Mouse (Mus musculus) kidney, embryonic 15.5 days (tissue): ENCODE measurements around the gene Dnajc6. TPM values are rescaled to one million over a fixed set of nuclear protein-coding genes. Genes with fewer than 3 reads are reported as not detected.
A peak's percentile ranks its signal among the peaks of the same experiment; 100 is the strongest.

Experiments
- ATAC-seq: fragments of 200-750 bp; cut with Nextera tagmentation; replicated peaks from 2 replicates; pipeline ENCODE4 v1.8.0; 2017; ENCODE audit warnings: moderate TSS enrichment; ENCODE audit not compliant: low FRiP score
- H3K27ac ChIP-seq: fragments of 300-500 bp; sonication (generic); 2 replicates; pipeline ENCODE4 v1.5.1; 2015; ENCODE audit warnings: mild to moderate bottlenecking, inconsistent platforms
- H3K27me3 ChIP-seq: fragments of 300-500 bp; sonication (generic); 2 replicates; pipeline ENCODE4 v1.6.1; 2015; ENCODE audit warnings: inconsistent platforms
- H3K36me3 ChIP-seq: fragments of 300-500 bp; sonication (generic); 2 replicates; pipeline ENCODE4 v1.6.1; 2015; ENCODE audit warnings: inconsistent platforms
- H3K4me1 ChIP-seq: fragments of 300-500 bp; sonication (generic); 2 replicates; pipeline ENCODE4 v1.6.1; 2015; ENCODE audit warnings: inconsistent platforms
- H3K4me2 ChIP-seq: fragments of 300-500 bp; sonication (generic); 2 replicates; pipeline ENCODE4 v1.6.1; 2015; ENCODE audit warnings: moderate library complexity, mild to moderate bottlenecking, inconsistent platforms
- H3K4me3 ChIP-seq: fragments of 300-500 bp; sonication (generic); replicated peaks from 2 replicates; pipeline ENCODE4 v1.5.1; 2015; ENCODE audit warnings: mild to moderate bottlenecking, inconsistent platforms
- H3K9ac ChIP-seq: fragments of 300-500 bp; sonication (generic); 2 replicates; pipeline ENCODE4 v1.6.1; 2015; ENCODE audit warnings: mild to moderate bottlenecking, inconsistent platforms
- H3K9me3 ChIP-seq: fragments of 300-500 bp; sonication (generic); replicated peaks from 2 replicates; pipeline ENCODE4 v1.6.1; 2016; ENCODE audit warnings: inconsistent platforms
- WGBS: fragments of 180-500 bp; shearing (Covaris S2); methylation state at CpG from one replicate; pipeline ENCODE4 v1.1.7; 2015; ENCODE audit warnings: mixed read lengths; 5-methylcytosine and 5-hydroxymethylcytosine counted together
- polyA plus RNA-seq: library from polyadenylated mRNA; unstranded; fragments of >200 nt; fragmentation: Nextera tagmentation; extraction: Ambion mirVana; gene quantifications from 2 replicates; pipeline ENCODE4 v1.2.1, GENCODE M21; 2015

Dnajc6 gene
- polyA plus RNA-seq: 1.0 and 1.2 TPM in 2 replicates

GRCm38 (mm10) chr4:101496534-101497237, at the start of gene Dnajc6:
Dnajc6 (plus strand) TSS chr4:101496648.
- peak; percentile 55 for ATAC-seq
- Histone ChIP-seq H3K27ac (no peak within 1 kb of the TSS), H3K4me2 (peak within 1 kb of the TSS; percentile 84), H3K9me3 (no peaks in the 10 kb centered on the region), H3K9ac (peak within 1 kb of the TSS; percentile 25; the same call in 1 of the 2 replicates), H3K27me3 (peaks cover 53% of the 10 kb centered on the region), H3K36me3 (no peaks in the 10 kb centered on the region), H3K4me3 (peak within 1 kb of the TSS; percentile 49), H3K4me1 (peaks cover 18% of the 10 kb centered on the region)
- under 1% methylated on average over 56 of the region's 57 CpGs for WGBS

- no peaks in the 10 kb centered on the region for H3K27me3 ChIP-seq
- ATAC-seq: no peak
- WGBS: 82% methylated on average over 8 of the region's 8 CpGs
Observed at GRCm38 (mm10) chr4:101448701-101449100, 47.7 kb upstream of the Dnajc6 start.

GRCm38 (mm10) chr4:101449344-101449743, 47.1 kb upstream of the Dnajc6 start:
- Histone ChIP-seq H3K27ac (no peak overlapping the region), H3K36me3 (no peaks in the 10 kb centered on the region; the same call in 1 of the 2 replicates), H3K4me2 (no peak overlapping the region), H3K9ac (no peak overlapping the region), H3K27me3 (no peaks in the 10 kb centered on the region), H3K9me3 (no peaks in the 10 kb centered on the region), H3K4me1 (no peaks in the 10 kb centered on the region), H3K4me3 (no peak overlapping the region)
- no peak for ATAC-seq
- WGBS: 81% methylated on average over 7 of the region's 7 CpGs

More at GRCm38 (mm10) chr4:101448701-101449100, 47.7 kb upstream of the Dnajc6 start:
- Histone ChIP-seq H3K9ac (no peak overlapping the region), H3K4me3 (no peak overlapping the region), H3K4me1 (no peaks in the 10 kb centered on the region), H3K36me3 (no peaks in the 10 kb centered on the region; the same call in 1 of the 2 replicates), H3K9me3 (no peaks in the 10 kb centered on the region), H3K4me2 (no peak overlapping the region), H3K27ac (no peak overlapping the region)

DNA sequence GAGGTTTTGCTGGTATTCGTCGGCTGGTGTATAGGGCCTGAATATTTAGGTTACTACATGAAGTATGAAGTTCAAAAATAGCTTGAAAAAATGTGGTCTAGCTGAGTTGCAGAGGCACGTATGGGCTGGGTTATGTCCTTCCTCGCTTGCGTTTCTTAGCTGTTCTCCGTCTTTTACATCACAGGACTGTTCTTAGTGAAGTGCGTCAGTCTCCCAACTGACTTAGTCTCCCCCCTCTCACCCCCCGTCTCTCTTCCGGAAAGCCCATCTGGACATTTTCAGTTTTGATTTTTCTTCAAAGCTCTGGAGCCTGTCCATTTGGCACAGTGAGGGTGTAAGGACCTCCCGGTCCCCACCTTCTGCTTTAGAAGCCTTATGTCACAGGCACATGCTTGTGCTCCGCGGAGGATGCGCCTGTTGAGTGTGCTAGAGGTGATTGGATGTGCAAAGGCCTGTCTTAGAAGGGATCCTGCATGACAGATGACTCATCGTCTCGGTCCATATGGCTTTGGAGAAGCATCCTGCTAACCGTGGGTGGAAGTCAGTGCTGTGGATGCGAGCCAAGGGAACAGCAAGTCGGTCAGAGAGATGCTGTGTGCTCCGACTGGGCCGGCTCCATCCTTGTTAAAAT, 46.2 kb upstream of the Dnajc6 start:
- no peak overlapping the region for H3K4me2 ChIP-seq
- 81% methylated on average over 20 of the region's 20 CpGs for WGBS
- H3K4me3 ChIP-seq: no peak overlapping the region
- no peaks in the 10 kb centered on the region for H3K4me1 ChIP-seq
- no peaks in the 10 kb centered on the region; the same call in 1 of the 2 replicates for H3K36me3 ChIP-seq
- no peak overlapping the region for H3K9ac ChIP-seq
- no peak overlapping the region for H3K27ac ChIP-seq
- H3K27me3 ChIP-seq: no peaks in the 10 kb centered on the region
- H3K9me3 ChIP-seq: no peaks in the 10 kb centered on the region
- no peak for ATAC-seq

- Histone ChIP-seq H3K4me3 (no peak overlapping the region), H3K27ac (no peak overlapping the region), H3K4me1 (no peaks in the 10 kb centered on the region), H3K36me3 (no peaks in the 10 kb centered on the region; the same call in 1 of the 2 replicates), H3K9ac (no peak overlapping the region), H3K27me3 (no peaks in the 10 kb centered on the region), H3K4me2 (no peak overlapping the region), H3K9me3 (no peaks in the 10 kb centered on the region)
- 92% methylated on average over 4 of the region's 4 CpGs for WGBS
- no peak for ATAC-seq
Observed at GRCm38 (mm10) chr4:101451089-101451488, 45.4 kb upstream of the Dnajc6 start.

- WGBS: 91% methylated on average over 9 of the region's 9 CpGs
- no peak overlapping the region for H3K27ac ChIP-seq
- no peak for ATAC-seq
- H3K9me3 ChIP-seq: no peaks in the 10 kb centered on the region
- H3K36me3 ChIP-seq: no peaks in the 10 kb centered on the region
- H3K4me3 ChIP-seq: no peak overlapping the region
- no peak overlapping the region for H3K9ac ChIP-seq
- H3K27me3 ChIP-seq: no peaks in the 10 kb centered on the region
- H3K4me1 ChIP-seq: no peaks in the 10 kb centered on the region
- H3K4me2 ChIP-seq: no peak overlapping the region
Observed at GRCm38 (mm10) chr4:101452829-101453228, 43.6 kb upstream of the Dnajc6 start.

- Histone ChIP-seq H3K27ac (no peak overlapping the region), H3K27me3 (no peaks in the 10 kb centered on the region), H3K4me2 (no peak overlapping the region), H3K4me1 (no peaks in the 10 kb centered on the region), H3K36me3 (no peaks in the 10 kb centered on the region), H3K9me3 (no peaks in the 10 kb centered on the region), H3K4me3 (no peak overlapping the region), H3K9ac (no peak overlapping the region)
- 88% methylated on average over 8 of the region's 8 CpGs for WGBS
- ATAC-seq: no peak
Observed at GRCm38 (mm10) chr4:101457176-101457575, 39.3 kb upstream of the Dnajc6 start.

GRCm38 (mm10) chr4:101458341-101458740, 38.1 kb upstream of the Dnajc6 start:
- 0 out of 2 replicates have a peak, but pooled peaks have one; percentile 22 for ATAC-seq
- no peaks in the 10 kb centered on the region for H3K4me1 ChIP-seq
- WGBS: 47% methylated on average over 2 of the region's 2 CpGs
- H3K36me3 ChIP-seq: no peaks in the 10 kb centered on the region
- H3K9ac ChIP-seq: no peak overlapping the region
- no peak overlapping the region for H3K27ac ChIP-seq
- no peaks in the 10 kb centered on the region for H3K9me3 ChIP-seq
- H3K4me2 ChIP-seq: no peak overlapping the region
- no peak overlapping the region for H3K4me3 ChIP-seq
- H3K27me3 ChIP-seq: no peaks in the 10 kb centered on the region

- Histone ChIP-seq H3K9me3 (no peaks in the 10 kb centered on the region), H3K27me3 (no peaks in the 10 kb centered on the region), H3K27ac (no peak overlapping the region), H3K4me2 (no peak overlapping the region), H3K4me1 (no peaks in the 10 kb centered on the region), H3K36me3 (0 out of 2 replicates have a peak, but pooled peaks cover under 1% of the 10 kb centered on the region), H3K9ac (no peak overlapping the region), H3K4me3 (no peak overlapping the region)
- WGBS: 76% methylated on average over 4 of the region's 4 CpGs
- ATAC-seq: no peak
Observed at GRCm38 (mm10) chr4:101459358-101459757, 37.1 kb upstream of the Dnajc6 start.

GRCm38 (mm10) chr4:101460114-101460513, 36.3 kb upstream of the Dnajc6 start:
- H3K9me3 ChIP-seq: no peaks in the 10 kb centered on the region
- H3K36me3 ChIP-seq: 0 out of 2 replicates have a peak, but pooled peaks cover 3% of the 10 kb centered on the region
- no peaks in the 10 kb centered on the region for H3K27me3 ChIP-seq
- no peak overlapping the region for H3K9ac ChIP-seq
- H3K4me1 ChIP-seq: no peaks in the 10 kb centered on the region
- 89% methylated on average over 1 of the region's 1 CpGs for WGBS
- no peak overlapping the region for H3K4me2 ChIP-seq
- H3K4me3 ChIP-seq: no peak overlapping the region
- no peak overlapping the region for H3K27ac ChIP-seq
- no peak for ATAC-seq

DNA sequence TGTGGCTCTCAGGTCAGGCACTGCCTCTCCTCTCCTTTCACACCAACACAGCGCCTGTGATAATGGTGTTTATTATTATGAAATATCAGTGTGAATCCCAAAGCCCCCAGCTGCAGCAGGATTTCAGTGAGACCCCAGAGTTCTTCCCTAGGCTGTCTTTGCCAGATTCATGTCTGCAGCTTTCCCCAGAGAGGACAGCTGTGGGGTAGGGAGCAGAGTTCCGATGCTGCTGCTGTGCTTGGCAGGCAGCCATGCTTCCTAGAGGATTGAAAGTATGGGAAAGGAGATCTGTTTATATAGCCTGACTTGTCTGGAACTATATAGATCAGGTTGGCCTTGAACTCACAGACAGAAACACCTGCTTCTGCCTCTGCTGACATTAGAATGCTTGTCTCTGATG, 34.4 kb upstream of the Dnajc6 start:
- Histone ChIP-seq H3K4me1 (no peaks in the 10 kb centered on the region), H3K4me2 (no peak overlapping the region), H3K27me3 (no peaks in the 10 kb centered on the region), H3K4me3 (no peak overlapping the region), H3K36me3 (0 out of 2 replicates have a peak, but pooled peaks cover 6% of the 10 kb centered on the region), H3K9me3 (no peaks in the 10 kb centered on the region), H3K27ac (no peak overlapping the region), H3K9ac (no peak overlapping the region)
- ATAC-seq: no peak
- WGBS: 77% methylated on average over 2 of the region's 2 CpGs

GRCm38 (mm10) chr4:101466264-101466663, 30.2 kb upstream of the Dnajc6 start:
- no peak overlapping the region for H3K4me3 ChIP-seq
- no peak overlapping the region for H3K9ac ChIP-seq
- H3K9me3 ChIP-seq: no peaks in the 10 kb centered on the region
- H3K27ac ChIP-seq: no peak overlapping the region
- ATAC-seq: no peak
- 82% methylated on average over 3 of the region's 3 CpGs for WGBS
- no peaks in the 10 kb centered on the region for H3K4me1 ChIP-seq
- no peaks in the 10 kb centered on the region for H3K27me3 ChIP-seq
- 0 out of 2 replicates have a peak, but pooled peaks cover 6% of the 10 kb centered on the region for H3K36me3 ChIP-seq
- H3K4me2 ChIP-seq: no peak overlapping the region
